Mouse (Mus musculus) mature B cell (primary cell): ENCODE measurements around the gene Dennd4b.
"Not testable (repeated sequence)": the region's sequence is repeated elsewhere in the genome, so short reads cannot be mapped to it uniquely, and the experiment has no call there.

Experiments
- in situ Hi-C: fragments of 300-500 bp; cut with MboI; formaldehyde crosslinking; loops from 2 replicates; pipeline ENCODE4 v1.14.3; 2019

Dennd4b gene

DNA sequence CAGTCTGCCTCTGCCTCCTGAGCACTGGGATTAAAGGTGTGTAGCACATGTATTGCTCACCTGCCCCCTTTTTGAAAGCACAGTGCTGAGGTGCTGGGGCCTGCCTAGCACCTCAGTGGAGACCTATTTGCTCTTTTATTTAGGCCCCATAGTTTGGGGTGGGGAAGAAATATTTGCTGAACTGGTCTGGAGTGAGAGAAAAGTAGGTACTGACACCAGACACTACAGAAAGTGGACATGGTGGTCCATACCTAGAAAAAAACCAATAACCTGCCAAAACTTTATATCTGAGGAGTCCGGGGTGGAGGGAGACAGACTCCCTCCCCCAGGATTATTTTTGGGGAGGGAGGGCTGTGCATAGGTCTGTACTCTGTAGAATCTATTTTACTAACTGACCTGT, 11.8 kb upstream of the Dennd4b start:
- in situ Hi-C loops = not testable (repeated sequence)

DNA sequence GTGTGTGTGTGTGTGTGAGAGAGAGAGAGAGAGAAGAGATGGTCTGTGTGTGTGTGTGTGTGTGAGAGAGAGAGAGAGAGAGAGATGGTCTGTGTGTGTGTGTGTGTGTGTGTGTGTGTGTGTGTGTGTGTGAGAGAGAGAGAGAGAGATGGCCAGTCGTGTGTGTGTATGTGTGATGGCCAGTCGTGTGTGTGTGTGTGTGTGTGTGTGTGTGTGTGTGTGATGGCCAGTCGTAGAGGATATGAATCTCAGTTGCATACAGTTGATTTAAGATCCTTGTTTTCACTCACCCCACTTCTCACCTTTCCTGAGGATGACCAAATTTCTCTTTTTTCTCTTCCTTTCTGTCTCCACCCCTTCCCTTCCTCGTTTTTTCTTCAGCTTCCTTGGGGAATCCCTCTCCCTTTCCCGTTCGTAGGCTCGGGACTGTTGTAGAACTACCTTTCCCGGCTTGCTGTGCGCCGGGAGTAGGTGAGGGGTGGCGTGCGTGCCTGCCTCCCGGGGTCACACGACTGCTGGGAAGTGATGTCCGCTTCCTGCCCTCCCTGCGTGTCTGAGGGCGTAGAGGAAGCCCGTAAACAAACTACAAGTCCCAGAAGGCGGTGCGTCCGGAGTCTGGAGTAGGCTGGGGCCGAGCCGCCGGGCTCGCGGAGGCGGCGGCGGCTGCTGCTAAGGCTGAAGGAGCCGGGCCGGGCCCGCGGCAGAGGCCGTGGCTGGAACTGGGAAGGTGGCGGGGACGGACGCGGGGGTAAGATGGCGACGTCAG, 11.1 kb upstream of the Dennd4b start, which contains the start of gene Crtc2:
Crtc2 (plus strand) TSS at position 511 of the 766 bp plus-strand sequence.
- in situ Hi-C loops = no loop called here

GRCm38 (mm10) chr3:90254419-90255193, 10.4 kb upstream of the Dennd4b start:
- in situ Hi-C loops = no loop called here

- in situ Hi-C loops = no loop called here
These were observed 9.8 kb upstream of the Dennd4b start for GRCm38 (mm10) chr3:90255194-90255565.

GRCm38 (mm10) chr3:90255784-90256353, 9.1 kb upstream of the Dennd4b start:
- in situ Hi-C loops = no loop called here

DNA sequence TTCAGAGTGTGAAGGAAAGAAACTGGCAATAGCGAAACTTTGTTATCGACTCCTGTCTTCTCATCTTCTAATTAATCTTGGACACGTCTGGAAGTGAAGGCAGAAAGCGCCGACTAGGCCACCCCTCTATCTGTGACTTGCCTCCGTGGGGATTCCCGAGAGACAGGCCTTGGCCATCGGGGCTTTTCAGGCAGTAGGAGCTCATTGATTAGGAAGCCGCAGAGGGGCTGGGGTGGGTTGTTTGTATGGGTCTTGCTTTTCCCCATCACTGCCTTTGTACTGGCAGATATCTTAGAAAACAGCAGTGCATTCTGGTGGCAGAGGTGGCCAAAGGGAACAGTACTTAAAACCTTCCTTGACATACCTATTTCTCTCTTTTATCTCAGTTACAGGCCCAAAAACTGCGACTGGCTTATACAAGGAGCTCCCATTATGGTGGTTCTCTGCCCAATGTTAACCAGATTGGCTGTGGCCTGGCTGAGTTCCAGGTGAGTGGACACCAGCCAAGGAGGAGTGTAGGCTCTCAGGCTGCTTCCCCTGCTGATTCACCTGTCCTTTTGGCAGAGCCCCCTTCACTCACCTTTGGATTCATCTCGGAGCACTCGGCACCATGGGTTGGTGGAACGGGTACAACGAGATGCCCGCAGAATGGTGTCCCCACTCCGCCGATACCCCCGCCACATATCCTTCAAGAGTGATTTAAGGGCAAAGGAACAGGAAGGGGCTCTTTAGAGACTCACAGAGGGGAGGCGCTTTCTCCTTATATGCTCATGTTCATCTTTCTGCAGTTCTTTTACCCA, 8.1 kb upstream of the Dennd4b start:
- in situ Hi-C loops = no loop called here

DNA sequence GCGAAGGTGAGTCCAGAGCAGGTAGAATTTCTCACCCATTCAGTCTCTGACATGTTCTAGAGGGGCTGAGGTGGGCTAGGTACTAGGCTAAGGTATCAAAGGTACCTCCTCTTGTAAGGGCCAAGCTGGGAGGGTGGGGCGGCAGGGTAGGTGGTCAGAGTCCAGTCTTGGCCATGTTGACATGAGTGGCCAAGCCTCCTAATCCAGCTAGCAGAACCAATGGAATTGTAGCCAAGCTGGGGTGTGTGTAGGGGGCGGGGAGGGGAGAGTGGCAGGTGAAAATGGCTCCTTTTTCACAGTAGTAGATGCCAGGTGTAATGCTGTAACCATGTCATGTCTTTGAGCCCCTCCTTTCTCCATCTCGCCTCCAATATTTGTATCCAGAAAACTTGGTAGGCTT, 6.5 kb upstream of the Dennd4b start:
- in situ Hi-C loops = no loop called here

DNA sequence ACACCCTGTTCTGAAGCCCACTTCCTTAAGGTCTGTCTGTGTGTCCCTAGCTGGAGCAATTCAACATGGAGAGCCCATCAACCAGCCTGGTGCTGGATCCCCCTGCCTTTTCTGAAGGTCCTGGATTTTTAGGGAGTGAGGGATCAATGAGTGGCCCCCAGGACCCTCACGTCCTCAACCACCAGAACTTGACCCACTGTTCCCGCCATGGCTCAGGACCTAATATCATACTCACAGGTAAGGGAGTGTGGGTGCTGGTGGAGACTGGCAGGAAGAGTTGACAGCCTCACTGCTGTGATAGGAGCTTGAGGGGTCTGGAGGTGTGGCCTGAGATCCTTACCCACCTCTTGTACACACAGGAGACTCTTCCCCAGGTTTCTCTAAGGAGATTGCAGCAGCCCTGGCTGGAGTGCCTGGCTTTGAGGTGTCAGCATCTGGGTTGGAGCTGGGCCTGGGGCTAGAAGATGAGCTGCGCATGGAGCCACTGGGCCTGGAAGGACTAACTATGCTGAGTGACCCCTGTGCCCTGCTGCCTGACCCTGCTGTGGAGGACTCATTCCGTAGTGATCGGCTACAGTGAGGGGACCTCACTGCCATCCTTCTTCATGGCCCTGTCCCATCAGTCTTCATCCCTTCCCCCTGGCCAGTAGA, 1.7 kb upstream of the Dennd4b start:
- in situ Hi-C loops = no loop called here

DNA sequence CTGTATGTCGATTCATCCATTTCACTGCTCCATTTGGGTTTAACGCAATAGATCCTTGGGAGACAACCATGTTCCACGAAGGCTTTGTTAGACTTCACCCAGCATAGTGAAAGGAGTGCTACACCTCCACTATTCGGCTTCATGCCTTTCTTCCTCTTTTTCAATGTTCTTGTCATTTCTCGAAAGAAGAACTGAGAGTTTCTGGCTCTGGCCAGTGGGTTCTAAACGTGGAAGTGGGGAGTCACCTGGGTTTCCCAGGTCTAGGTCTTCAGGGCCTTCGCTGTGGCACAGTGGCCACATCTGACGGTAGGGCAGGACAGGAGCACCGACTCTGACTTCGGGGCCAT, 325 bp upstream of the Dennd4b start:
- in situ Hi-C loops = no loop called here

- in situ Hi-C loops = no loop called here
These were observed 1.2 kb downstream of the Dennd4b start for GRCm38 (mm10) chr3:90265932-90266741.

- in situ Hi-C loops = no loop called here
These were observed 2.2 kb downstream of the Dennd4b start for GRCm38 (mm10) chr3:90266901-90267775.

GRCm38 (mm10) chr3:90268190-90268589, 3.2 kb downstream of the Dennd4b start:
- in situ Hi-C loops = no loop called here

GRCm38 (mm10) chr3:90268971-90269370, 4.0 kb downstream of the Dennd4b start:
- in situ Hi-C loops = no loop called here

DNA sequence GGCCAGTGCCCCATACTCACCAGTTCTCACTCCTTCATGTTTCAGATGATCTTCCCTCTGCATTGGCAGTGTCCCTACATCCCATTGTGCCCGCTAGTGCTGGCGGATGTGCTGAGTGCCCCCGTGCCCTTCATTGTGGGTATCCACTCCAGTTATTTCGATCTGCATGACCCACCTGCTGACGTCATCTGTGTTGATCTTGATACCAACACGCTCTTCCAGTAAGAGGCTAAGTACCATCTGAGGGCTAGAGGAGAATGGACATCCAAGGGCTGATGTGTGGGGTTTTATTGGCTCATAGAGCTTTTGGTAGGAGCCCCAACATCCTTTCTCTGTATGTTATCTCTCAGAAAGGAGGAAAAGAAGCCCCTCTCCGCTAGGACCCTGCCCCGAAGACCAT, 5.8 kb downstream of the Dennd4b start:
- in situ Hi-C loops = no loop called here

DNA sequence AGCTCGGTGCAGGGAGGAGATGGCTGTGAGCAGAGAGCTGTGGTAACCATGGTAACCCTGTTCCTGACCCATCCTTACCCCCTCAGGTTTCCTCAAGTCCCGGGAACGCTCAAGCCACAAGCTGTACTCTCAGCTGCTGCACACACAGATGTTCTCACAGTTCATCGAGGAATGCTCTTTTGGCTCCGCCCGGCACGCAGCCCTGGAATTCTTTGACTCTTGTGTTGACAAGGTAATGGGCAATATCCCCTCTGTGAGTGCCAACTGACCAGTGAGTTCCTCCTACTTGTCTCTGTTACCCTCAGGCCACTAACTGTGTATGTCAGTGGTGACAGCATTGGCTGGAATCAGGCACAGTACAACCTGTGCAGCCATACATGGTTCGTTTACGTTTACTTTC, 7.2 kb downstream of the Dennd4b start:
- in situ Hi-C loops = no loop called here

- in situ Hi-C loops = no loop called here
These were observed 8.9 kb downstream of the Dennd4b start for GRCm38 (mm10) chr3:90273855-90274254.

DNA sequence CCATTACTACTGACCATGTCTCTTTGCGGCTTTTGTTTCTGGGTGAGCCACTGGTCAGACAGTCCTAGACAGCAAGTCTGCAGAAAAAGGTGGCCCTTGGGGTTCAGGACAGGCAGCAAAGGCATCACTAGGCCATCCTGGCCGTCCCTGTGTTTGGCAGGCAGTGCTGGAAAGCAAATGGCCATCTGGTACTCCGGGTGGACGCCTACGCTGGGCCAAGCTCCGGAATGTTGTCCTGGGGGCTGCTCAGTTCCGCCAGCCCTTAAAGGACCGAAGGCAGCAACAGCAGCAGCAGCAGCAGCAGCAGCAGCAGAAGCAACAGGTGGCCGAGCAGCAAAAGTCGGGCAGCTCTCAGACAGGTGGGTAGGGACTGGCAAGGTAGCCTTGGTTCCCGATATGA, 10.3 kb downstream of the Dennd4b start:
- in situ Hi-C loops = no loop called here

GRCm38 (mm10) chr3:90276858-90277257, 11.9 kb downstream of the Dennd4b start:
- in situ Hi-C loops = no loop called here

GRCm38 (mm10) chr3:90277793-90278192, 12.8 kb downstream of the Dennd4b start:
- in situ Hi-C loops = no loop called here

DNA sequence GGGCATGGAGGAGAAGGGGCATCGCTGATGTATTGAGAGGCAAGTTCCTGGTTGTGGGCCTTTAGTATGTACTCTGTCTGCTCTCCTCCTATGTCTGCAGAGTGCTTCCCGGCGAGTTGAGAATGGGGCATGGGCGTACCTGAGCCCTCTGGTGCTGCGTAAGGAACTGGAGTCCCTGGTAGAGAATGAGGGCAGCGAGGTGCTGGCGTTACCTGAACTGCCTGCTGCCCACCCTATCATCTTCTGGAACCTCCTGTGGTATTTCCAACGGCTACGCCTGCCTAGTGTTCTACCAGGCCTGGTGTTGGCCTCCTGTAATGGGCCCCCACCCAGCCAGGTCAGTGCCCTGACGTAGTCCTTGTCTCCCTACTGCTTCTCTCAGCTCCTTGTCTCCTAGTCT, 13.2 kb downstream of the Dennd4b start:
- in situ Hi-C loops = no loop called here
